Mouse (Mus musculus): Measurements from ENCODE around the gene Dlg2. TPM values are rescaled to one million over a fixed set of nuclear protein-coding genes. Genes with fewer than 3 reads are reported as not detected.

Gene Dlg2
- polyA plus RNA-seq, 1 experiment from 2014 or later: 15.5 TPM

GRCm38 (mm10) chr7:92479143-92479542 lies 2002.7 kb downstream of the Dlg2 start:
- peaks cover 4% of the 10 kb centered on the region; the same call in 1 of the 2 replicates for H3K4me1 ChIP-seq
- H3K27ac ChIP-seq: no peak overlapping the region
- no peaks in the 10 kb centered on the region for H3K9me3 ChIP-seq
- no peaks in the 10 kb centered on the region for H3K27me3 ChIP-seq
- no peak overlapping the region for H3K9ac ChIP-seq
- WGBS: 76% methylated on average over 1 of the region's 1 CpGs
- no peaks in the 10 kb centered on the region for H3K36me3 ChIP-seq
- no peak overlapping the region for H3K4me2 ChIP-seq
- H3K4me3 ChIP-seq: no peak overlapping the region
- no peak for ATAC-seq (ENCODE audit: insufficient number of reproducible peaks, insufficient read depth, low FRiP score, low TSS enrichment, low read depth)

- Histone ChIP-seq H3K36me3 (no peaks in the 10 kb centered on the region), H3K4me3 (no peak overlapping the region), H3K27ac (no peak overlapping the region), H3K4me2 (no peak overlapping the region), H3K9me3 (no peaks in the 10 kb centered on the region), H3K9ac (no peak overlapping the region), H3K27me3 (no peaks in the 10 kb centered on the region), H3K4me1 (peaks cover 4% of the 10 kb centered on the region; the same call in 1 of the 2 replicates)
- no peak for ATAC-seq (ENCODE audit: insufficient number of reproducible peaks, insufficient read depth, low FRiP score, low TSS enrichment, low read depth)
- WGBS: 83% methylated on average over 2 of the region's 2 CpGs
Observed at GRCm38 (mm10) chr7:92479748-92480147, 2003.3 kb downstream of the Dlg2 start.

- Histone ChIP-seq H3K4me3 (no peak overlapping the region), H3K27ac (no peak overlapping the region), H3K27me3 (no peaks in the 10 kb centered on the region), H3K4me2 (no peak overlapping the region), H3K9ac (no peak overlapping the region), H3K4me1 (peaks cover 4% of the 10 kb centered on the region), H3K36me3 (no peaks in the 10 kb centered on the region), H3K9me3 (no peaks in the 10 kb centered on the region)
- ATAC-seq (ENCODE audit: insufficient number of reproducible peaks, insufficient read depth, low FRiP score, low TSS enrichment, low read depth): no peak
- 73% methylated on average over 3 of the region's 3 CpGs for WGBS
Observed at GRCm38 (mm10) chr7:92483346-92483745, 2006.9 kb downstream of the Dlg2 start.

- WGBS: 5% methylated on average over 3 of the region's 3 CpGs
- Histone ChIP-seq H3K36me3 (no peaks in the 10 kb centered on the region), H3K4me1 (no peaks in the 10 kb centered on the region; the same call in 1 of the 2 replicates), H3K27ac (peak overlapping the region; percentile 68), H3K4me3 (no peak overlapping the region), H3K9me3 (no peaks in the 10 kb centered on the region), H3K9ac (no peak overlapping the region), H3K4me2 (no peak overlapping the region), H3K27me3 (no peaks in the 10 kb centered on the region)
- peak; percentile 82 for ATAC-seq (ENCODE audit: insufficient number of reproducible peaks, insufficient read depth, low FRiP score, low TSS enrichment, low read depth)
Observed at GRCm38 (mm10) chr7:92485881-92486710, 2009.6 kb downstream of the Dlg2 start.

- 61% methylated on average over 4 of the region's 4 CpGs for WGBS
- H3K36me3 ChIP-seq: no peaks in the 10 kb centered on the region
- no peaks in the 10 kb centered on the region for H3K9me3 ChIP-seq
- no peaks in the 10 kb centered on the region for H3K27me3 ChIP-seq
- H3K4me2 ChIP-seq: no peak overlapping the region
- H3K4me3 ChIP-seq: no peak overlapping the region
- H3K27ac ChIP-seq: peak overlapping the region; percentile 68; the same call in 1 of the 2 replicates
- no peak overlapping the region for H3K9ac ChIP-seq
- H3K4me1 ChIP-seq: no peaks in the 10 kb centered on the region; the same call in 1 of the 2 replicates
- ATAC-seq (ENCODE audit: insufficient number of reproducible peaks, insufficient read depth, low FRiP score, low TSS enrichment, low read depth): no peak
Observed at GRCm38 (mm10) chr7:92486878-92487277, 2010.4 kb downstream of the Dlg2 start.

- no peak overlapping the region for H3K4me3 ChIP-seq
- ATAC-seq (ENCODE audit: insufficient number of reproducible peaks, insufficient read depth, low FRiP score, low TSS enrichment, low read depth): no peak
- H3K4me1 ChIP-seq: peaks cover 3% of the 10 kb centered on the region; the same call in 1 of the 2 replicates
- H3K36me3 ChIP-seq: no peaks in the 10 kb centered on the region
- WGBS: 83% methylated on average over 1 of the region's 1 CpGs
- H3K4me2 ChIP-seq: no peak overlapping the region
- no peak overlapping the region for H3K9ac ChIP-seq
- peak overlapping the region; percentile 1; the same call in 1 of the 2 replicates for H3K27ac ChIP-seq
- no peaks in the 10 kb centered on the region for H3K27me3 ChIP-seq
- no peaks in the 10 kb centered on the region for H3K9me3 ChIP-seq
Observed at GRCm38 (mm10) chr7:92492262-92492661, 2015.8 kb downstream of the Dlg2 start.

- Histone ChIP-seq H3K27ac (no peak overlapping the region), H3K27me3 (no peaks in the 10 kb centered on the region), H3K4me3 (no peak overlapping the region), H3K9me3 (no peaks in the 10 kb centered on the region), H3K36me3 (no peaks in the 10 kb centered on the region), H3K4me1 (peaks cover 3% of the 10 kb centered on the region; the same call in 1 of the 2 replicates), H3K9ac (no peak overlapping the region), H3K4me2 (no peak overlapping the region)
- ATAC-seq (ENCODE audit: insufficient number of reproducible peaks, insufficient read depth, low FRiP score, low TSS enrichment, low read depth): no peak
- 76% methylated on average over 2 of the region's 2 CpGs for WGBS
Observed at GRCm38 (mm10) chr7:92493521-92493920, 2017.0 kb downstream of the Dlg2 start.

Other genes with a start within 250 kb of the Dlg2 start
- 0.29 TPM in 1 of 2 replicates, not detected in the other for gene Ccdc83, start 210.9 kb upstream of the Dlg2 start, polyA plus RNA-seq (2015; fragmentation: Nextera tagmentation; extraction: Ambion mirVana)
- 5.4 and 8.4 TPM in 2 replicates for gene Sytl2, start 174.4 kb upstream of the Dlg2 start, polyA plus RNA-seq (2015; fragmentation: Nextera tagmentation; extraction: Ambion mirVana)
- gene Ccdc89, start 50.1 kb upstream of the Dlg2 start, polyA plus RNA-seq (2015; fragmentation: Nextera tagmentation; extraction: Ambion mirVana): 1.9 and 2.5 TPM in 2 replicates
- gene Crebzf, start 33.9 kb upstream of the Dlg2 start, polyA plus RNA-seq (2015; fragmentation: Nextera tagmentation; extraction: Ambion mirVana): 42.8 and 43.3 TPM in 2 replicates
- gene Tmem126a, start 19.4 kb upstream of the Dlg2 start, polyA plus RNA-seq (2015; fragmentation: Nextera tagmentation; extraction: Ambion mirVana): 112 and 116 TPM in 2 replicates
- gene Tmem126b, start 671 bp upstream of the Dlg2 start, polyA plus RNA-seq (2015; fragmentation: Nextera tagmentation; extraction: Ambion mirVana): 41.1 and 42.0 TPM in 2 replicates

All from embryonic facial prominence, embryonic 13.5 days (tissue).